In the genomic region with DNA sequence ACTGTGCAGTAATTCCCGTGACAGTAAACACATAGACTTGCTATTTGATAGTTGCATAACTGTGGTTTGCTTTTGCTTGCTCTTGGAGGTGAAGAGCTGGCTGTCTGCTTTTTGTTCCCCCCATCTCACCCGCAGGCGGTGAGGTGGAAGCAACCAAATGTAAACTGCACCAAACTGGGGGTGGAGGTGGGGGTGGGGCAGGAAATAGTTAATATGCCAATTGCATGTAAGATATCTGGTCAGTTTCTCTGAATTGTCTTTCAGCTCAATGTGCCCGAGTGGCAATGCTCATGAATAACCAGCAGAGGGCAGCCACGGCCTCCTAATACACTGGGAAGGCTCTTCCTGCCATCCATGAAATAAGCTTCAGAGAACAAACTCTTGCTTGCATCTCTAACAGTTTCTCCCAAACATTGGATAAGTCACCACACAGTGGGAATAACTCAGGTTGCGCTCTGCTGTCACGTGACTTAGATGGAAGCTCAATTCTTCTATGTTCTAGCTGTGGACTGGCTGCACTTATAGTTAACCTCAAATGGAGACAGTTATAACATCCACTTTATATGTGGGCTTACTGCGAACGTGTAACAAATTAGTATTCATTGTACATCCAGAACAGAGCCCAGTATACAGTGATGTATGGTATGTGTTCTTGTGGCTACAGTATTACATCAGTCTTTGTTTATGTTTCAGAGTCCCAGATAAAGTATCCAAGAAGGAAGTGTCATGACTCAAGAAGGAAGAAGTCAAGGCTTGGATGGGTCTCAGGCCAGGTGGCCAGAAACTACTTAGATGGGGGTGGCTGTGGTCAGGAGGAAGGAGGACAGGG, we compare ENCODE assay signal across 8 mouse cellular contexts.
A peak's percentile ranks its signal among the peaks of the same experiment; 100 is the strongest.
DNase-seq lines count a peak whose midpoint lies in the region; ATAC-seq lines count a peak whose summit lies in the region.

No protein-coding gene starts in this region.

- peaks cover 12% of the 10 kb centered on the region for H3K27me3 ChIP-seq in embryonic facial prominence, embryonic 12.5 days
- no peaks in the 10 kb centered on the region; the same call in 1 of the 2 replicates for H3K27me3 ChIP-seq in lung, embryonic 16.5 days (ENCODE audit: control insufficient read depth, insufficient read depth, low read depth, low read length)

- H3K27ac ChIP-seq in embryonic facial prominence, embryonic 12.5 days, result no peak overlapping the region
- no peak overlapping the region for H3K27ac ChIP-seq in lung, embryonic 16.5 days (ENCODE audit: low read length)

- no peaks in the 10 kb centered on the region for H3K4me1 ChIP-seq in embryonic facial prominence, embryonic 12.5 days
- H3K4me1 ChIP-seq in lung, embryonic 16.5 days (replicated peaks; ENCODE audit: control insufficient read depth, insufficient read depth, low read length), result no peaks in the 10 kb centered on the region

- ATAC-seq in embryonic facial prominence, embryonic 12.5 days (ENCODE audit: insufficient number of reproducible peaks, insufficient read depth, low FRiP score, low TSS enrichment), result peak; percentile 56
- ATAC-seq in lung, embryonic 16.5 days (ENCODE audit: low read depth), result peak; percentile 34; the same call in 1 of the 2 replicates

- H3K4me3 ChIP-seq in embryonic facial prominence, embryonic 12.5 days, result no peak overlapping the region
- H3K4me3 ChIP-seq in lung, embryonic 16.5 days (ENCODE audit: low read length), result no peak overlapping the region

- 28% methylated on average over 9 of the region's 9 CpGs for WGBS in embryonic facial prominence, embryonic 12.5 days
- 23% methylated on average over 9 of the region's 9 CpGs for WGBS in lung, embryonic 16.5 days

- H3K36me3 ChIP-seq in embryonic facial prominence, embryonic 12.5 days, result no peaks in the 10 kb centered on the region
- H3K36me3 ChIP-seq in lung, embryonic 16.5 days (ENCODE audit: control insufficient read depth, insufficient read depth, low read length), result no peaks in the 10 kb centered on the region

- H3K9ac ChIP-seq in embryonic facial prominence, embryonic 12.5 days, result no peak overlapping the region
- H3K9ac ChIP-seq in lung, embryonic 16.5 days (ENCODE audit: low read length), result no peak overlapping the region

- no peak overlapping the region for H3K4me2 ChIP-seq in embryonic facial prominence, embryonic 12.5 days (replicated peaks)
- H3K4me2 ChIP-seq in lung, embryonic 16.5 days (ENCODE audit: low read depth, low read length), result no peak overlapping the region

- DNase-seq in CD4-positive, CD25-positive, alpha-beta regulatory T cell, adult 2 months (ENCODE audit: low read depth, low spot score), result peak; percentile 52
- DNase-seq in adrenal gland, postnatal 25 days, result peak; percentile 65
- peak; percentile 69 to 84 for DNase-seq in heart, postnatal 10 days
- DNase-seq in kidney, postnatal 4 days, result peak; percentile 81 to 84
- DNase-seq in retina, embryonic 14.5 days (ENCODE audit: low spot score), result peak; percentile 84
- DNase-seq in urinary bladder, postnatal 25 days (ENCODE audit: low spot score), result peak; percentile 49

- intact Hi-C loops in heart, postnatal 10 days (cut with DNase I), result loop anchor here (1.0 to 10.0 kb wide), 4 partner anchors 352 to 637 kb away; a partner anchor contains a TSS

- no peaks in the 10 kb centered on the region for H3K9me3 ChIP-seq in embryonic facial prominence, embryonic 12.5 days
- no peaks in the 10 kb centered on the region for H3K9me3 ChIP-seq in lung, embryonic 16.5 days (ENCODE audit: control insufficient read depth, low read length)
